Mouse (Mus musculus) heart, adult 2 months (tissue): ENCODE data around the gene Gm9780.
"Not testable (repeated sequence)": the region's sequence is repeated elsewhere in the genome, so short reads cannot be mapped to it uniquely, and the experiment has no call there.

Experiments
- EP300 ChIP-seq: fragments of 200-500 bp; IDR thresholded peaks from 2 replicates; pipeline ENCODE4 v1.6.1; 2011; ENCODE audit warnings: low read depth, low read length, control low read depth; ENCODE audit not compliant: insufficient read depth
- POLR2A ChIP-seq: fragments of 200-500 bp; IDR thresholded peaks from 2 replicates; pipeline ENCODE4 v1.6.1; 2011; ENCODE audit warnings: mild to moderate bottlenecking, low read depth, low read length, control low read depth; ENCODE audit not compliant: insufficient read depth

GRCm38 (mm10) chr14:26066574-26067324, 24.2 kb upstream of the Gm9780 start:
- TF ChIP-seq EP300, POLR2A: not testable (repeated sequence)
